Mouse (Mus musculus) embryo, embryonic 11.5 days (tissue): ENCODE measurements at regions not wholly inside any gene's neighbourhood (a gene's known extent, or its start where the extent isn't known, plus 50 kb on each side); places are given as distances from the start of the nearest gene placed in this dataset.

Experiments used
- DNase-seq: peaks from one replicate; pipeline ENCODE4 v3.0.0-alpha.2; 2012; ENCODE audit warnings: low read depth, low spot score

GRCm38 (mm10) chr7:70481880-70482279 is 115.3 kb upstream of the Nr2f2 start:
- DNase-seq, result no peak

DNA sequence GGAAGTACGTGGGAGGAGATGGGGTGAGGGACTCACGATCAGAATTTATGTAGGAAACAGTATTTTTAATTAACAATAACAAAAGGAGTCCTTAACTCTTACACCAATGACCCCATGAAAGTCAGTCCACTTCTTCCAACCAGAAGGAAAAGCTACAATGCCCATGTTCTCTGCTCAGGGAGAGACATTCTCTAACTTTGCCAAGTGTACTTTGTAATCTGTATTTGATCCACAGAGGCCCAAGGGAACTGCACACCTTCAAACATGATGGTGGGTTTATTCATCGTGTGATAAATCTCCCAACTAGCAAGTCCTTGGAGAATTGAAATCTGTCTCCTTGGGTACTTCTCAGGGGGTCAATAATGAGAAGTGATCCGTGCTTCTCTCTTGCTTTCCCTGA is 106.3 kb upstream of the Nr2f2 start:
- no peak for DNase-seq

GRCm38 (mm10) chr7:70470557-70470956 is 104.0 kb upstream of the Nr2f2 start:
- DNase-seq, result no peak

GRCm38 (mm10) chr7:70462131-70462530 is 95.6 kb upstream of the Nr2f2 start:
- no peak for DNase-seq

DNA sequence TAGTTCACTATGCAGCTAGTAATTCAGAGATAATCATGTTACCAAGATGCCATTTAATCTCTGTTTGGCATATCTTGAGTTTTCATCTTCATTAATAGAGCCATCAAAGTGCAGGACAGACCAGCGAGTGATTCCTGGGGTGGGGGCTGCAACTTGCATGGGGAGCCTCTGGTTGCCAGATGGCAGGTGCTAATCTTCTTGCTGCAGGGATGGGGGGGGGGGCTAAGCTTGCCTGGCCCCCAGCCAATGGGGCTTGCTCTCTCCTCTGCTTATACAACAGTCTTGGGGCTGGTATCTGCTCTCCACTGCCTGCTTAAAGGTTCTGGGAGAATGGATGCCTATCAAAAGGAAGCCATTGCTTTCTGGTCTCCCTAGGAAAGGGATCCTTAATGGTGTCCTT is 88.0 kb upstream of the Nr2f2 start:
- DNase-seq, result no peak

DNA sequence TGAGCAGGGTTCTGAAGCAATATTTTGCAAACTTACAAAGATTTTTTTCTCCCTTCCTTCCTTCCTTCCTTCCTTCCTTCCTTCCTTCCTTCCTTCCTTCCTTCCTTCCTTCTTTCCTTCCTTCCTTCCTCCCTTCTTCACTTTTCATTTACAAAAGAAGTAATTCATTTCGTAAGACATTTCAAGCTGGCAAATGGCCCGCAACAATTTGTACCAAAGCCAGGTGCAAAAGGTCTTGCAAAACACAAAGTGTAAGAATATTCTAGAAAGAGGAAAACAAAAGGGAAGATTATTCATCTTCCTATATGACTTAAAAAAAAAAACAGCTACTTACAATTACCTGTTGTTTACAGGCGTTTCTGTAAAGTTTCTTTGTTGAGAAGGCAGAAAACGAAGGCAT is 86.3 kb upstream of the Nr2f2 start:
- DNase-seq, result no peak

GRCm38 (mm10) chr7:70438908-70439307 is 72.4 kb upstream of the Nr2f2 start:
- no peak for DNase-seq

DNA sequence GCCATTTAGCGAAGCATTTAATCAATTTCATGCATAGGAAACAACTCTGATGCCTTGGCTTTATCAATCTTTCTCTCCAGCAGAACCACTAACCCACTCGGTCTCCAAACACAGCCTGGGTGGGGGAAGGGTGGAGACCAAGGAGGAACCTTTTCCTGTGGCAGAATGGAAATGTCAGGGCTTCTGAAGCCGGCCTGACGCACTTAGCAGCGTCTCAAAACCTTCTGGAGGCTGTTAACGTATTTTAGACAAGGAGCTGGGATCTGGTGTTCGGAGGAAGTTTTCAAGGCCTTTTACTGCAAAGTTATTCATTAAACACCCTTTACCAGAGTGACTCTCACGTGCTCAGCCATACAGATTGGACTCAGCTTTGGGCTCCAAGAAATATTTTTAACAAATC is 67.3 kb upstream of the Nr2f2 start:
- no peak for DNase-seq

DNA sequence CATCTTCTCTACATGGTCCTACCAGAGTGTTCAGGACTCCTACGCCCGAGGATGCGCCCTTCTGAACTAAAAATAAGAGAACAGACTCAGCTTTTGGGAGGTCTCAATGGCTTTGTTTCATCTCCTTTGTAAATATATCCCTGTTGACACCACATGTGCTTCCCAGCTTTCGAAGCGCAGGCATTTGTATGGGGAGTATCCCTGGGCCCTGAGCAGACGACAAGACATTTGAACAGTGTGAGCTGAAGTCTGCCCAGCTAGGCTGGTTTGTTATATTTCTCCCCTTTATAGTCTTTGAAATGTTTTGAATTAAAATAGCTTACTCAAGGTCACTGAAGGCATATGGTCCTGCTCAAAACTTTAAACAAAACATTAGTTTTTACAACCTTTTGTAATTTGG is 66.8 kb upstream of the Nr2f2 start:
- DNase-seq, result no peak

- DNase-seq, result no peak
Observed at GRCm38 (mm10) chr7:70431712-70432111, 65.2 kb upstream of the Nr2f2 start.

DNA sequence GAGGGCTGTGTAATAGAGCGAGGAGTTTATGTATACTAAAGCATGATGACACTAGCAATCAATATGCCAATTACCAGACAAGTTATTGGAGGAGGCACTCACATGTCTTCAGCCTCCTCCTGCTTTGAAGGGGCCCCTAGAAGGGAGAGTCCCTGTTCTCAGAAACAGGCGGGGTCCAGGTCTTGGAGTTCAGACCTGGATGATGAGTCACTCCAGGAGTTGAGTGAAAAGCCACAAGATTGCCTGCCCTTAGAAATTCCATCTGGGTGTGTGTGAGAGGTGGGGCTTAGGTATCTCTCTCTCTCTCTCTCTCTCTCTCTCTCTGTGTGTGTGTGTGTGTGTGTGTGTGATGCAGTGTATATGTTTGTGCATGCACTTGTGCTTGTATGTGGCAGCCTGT is 62.8 kb upstream of the Nr2f2 start:
- no peak for DNase-seq

- DNase-seq, result peak; percentile 23
Observed at GRCm38 (mm10) chr7:70424231-70424620, 57.7 kb upstream of the Nr2f2 start.

DNA sequence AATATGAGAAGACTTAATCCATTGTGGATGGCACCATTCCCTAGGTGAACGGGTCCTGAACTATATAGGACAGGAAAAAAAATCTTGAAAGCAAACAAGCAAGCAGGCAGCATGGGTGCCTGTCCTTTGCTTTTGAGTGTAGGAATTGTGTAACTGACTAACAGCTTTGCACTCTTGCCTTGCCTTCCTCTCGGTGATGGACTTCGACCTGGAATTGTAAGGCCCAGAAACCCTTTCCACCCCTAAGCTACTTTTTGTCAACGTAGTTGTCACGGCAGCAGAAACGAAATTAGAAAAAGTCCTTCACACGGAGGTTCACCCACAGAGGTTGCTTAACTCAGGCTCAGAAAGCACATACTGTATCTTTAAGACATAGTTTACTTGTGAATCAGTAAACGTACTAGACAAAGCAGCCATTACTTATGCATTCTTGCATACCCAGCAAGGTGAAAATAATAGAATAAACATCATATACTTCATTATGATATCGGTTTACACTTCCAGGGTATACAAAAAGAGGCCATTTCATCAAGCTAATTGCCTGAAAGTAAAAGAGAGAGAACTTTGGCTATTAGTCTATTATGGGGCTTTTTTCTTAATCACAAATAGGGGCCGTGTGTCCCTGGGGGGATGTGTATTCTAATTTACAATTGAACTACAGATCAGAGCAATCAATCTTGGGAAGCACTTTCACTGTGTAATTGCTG is 57.1 kb upstream of the Nr2f2 start:
- no peak for DNase-seq

DNA sequence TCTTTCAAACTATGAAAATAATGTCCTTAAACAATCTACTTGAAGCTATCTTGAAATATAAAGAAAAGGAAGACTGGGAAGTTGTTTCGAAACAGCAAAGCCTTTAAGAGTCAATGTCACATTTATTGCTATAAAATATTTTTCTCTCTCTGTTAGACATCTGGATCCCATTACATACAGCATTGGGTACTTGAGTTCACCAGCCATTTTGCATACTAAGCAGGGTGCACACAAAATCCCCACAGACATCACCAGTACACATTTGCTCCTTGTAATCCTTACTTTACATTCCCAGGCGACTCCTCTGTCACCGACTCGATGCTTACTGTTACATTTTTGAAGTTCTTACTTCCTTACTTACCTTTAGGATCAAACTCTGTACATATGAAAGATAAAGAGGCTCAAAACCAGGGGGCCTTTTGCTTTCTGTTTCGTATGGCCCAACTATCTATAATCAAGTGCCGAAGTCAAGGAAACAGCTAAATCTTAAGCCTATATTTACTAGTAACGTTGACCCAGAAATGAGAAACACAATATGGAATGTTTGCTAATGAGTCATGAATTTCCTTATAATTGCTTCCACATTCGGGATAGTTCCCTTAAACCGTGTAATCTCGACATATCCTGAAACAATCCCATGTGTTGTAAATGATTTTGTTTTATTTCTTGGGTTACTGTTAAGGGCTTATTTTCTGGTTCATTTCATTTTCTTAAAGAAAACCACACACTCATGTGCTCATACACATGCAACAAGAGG is 49.8 kb upstream of the Nr2f2 start:
- no peak for DNase-seq
